Mouse (Mus musculus): ENCODE measurements at regions not wholly inside any gene's neighbourhood (a gene's known extent, or its start where the extent isn't known, plus 50 kb on each side); places are given as distances from the start of the nearest gene placed in this dataset.

DNA sequence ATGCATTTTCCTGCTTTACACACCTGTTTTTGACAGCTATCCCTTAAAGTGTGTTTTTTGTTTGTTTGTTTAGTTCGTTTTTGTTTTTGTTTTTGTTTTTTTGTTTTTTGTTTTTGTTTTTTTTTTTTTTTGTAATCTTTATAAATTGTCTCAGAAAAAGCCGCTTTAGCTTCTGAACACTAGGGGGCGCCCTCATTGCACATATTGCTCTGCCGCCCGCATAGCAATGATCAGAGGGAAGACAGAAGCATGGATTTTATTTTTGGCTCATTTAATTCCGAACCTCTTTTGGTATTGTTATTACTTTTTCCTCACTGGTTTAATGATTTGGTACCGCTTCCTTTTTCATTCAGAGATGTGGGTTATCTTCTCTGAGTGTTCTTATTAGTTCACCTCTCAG is 569.9 kb upstream of the Gm10800 start:
- Histone ChIP-seq H3K27ac (ENCODE audit: low read depth, low read length) (no peak overlapping the region), H3K4me3 (ENCODE audit: low read depth, low read length) (no peak overlapping the region), H3K27me3 (ENCODE audit: control insufficient read depth, insufficient read depth, low read length) (no peaks in the 10 kb centered on the region), H3K4me2 (ENCODE audit: low read depth) (no peak overlapping the region), H3K4me1 (ENCODE audit: control insufficient read depth, insufficient read depth, low read length) (no peaks in the 10 kb centered on the region), H3K9me3 (ENCODE audit: control insufficient read depth, low read length) (no peaks in the 10 kb centered on the region), H3K36me3 (ENCODE audit: control insufficient read depth, insufficient read depth, low read length) (no peaks in the 10 kb centered on the region), H3K9ac (ENCODE audit: low read length) (no peak overlapping the region)
- 7% methylated on average over 7 of the region's 7 CpGs for WGBS
- ATAC-seq (ENCODE audit: insufficient read depth, low FRiP score, low TSS enrichment) (no peak), DNase-seq (ENCODE audit: low spot score) (peak; percentile 50)

Measured in neural tube, embryonic 11.5 days (tissue).